Mouse (Mus musculus): Measurements from ENCODE around the gene Stag3.

GRCm38 (mm10) chr5:138256966-138257584 is 23.0 kb upstream of the Stag3 start:
- TF ChIP-seq CTCF (IDR thresholded peaks at IDR 0.05; ENCODE audit: borderline replicate concordance, insufficient read depth, low read length) (no peak), POLR2A (IDR thresholded peaks at IDR 0.05; ENCODE audit: low read depth, low read length) (no peak)
